Mouse (Mus musculus): Measurements from ENCODE around the gene Rab33b. TPM values are rescaled to one million over a fixed set of nuclear protein-coding genes. Genes with fewer than 3 reads are reported as not detected.
A peak's percentile ranks its signal among the peaks of the same experiment; 100 is the strongest.
"Not testable (repeated sequence)": the region's sequence is repeated elsewhere in the genome, so short reads cannot be mapped to it uniquely, and the experiment has no call there.

Rab33b gene
- polyA plus RNA-seq (2015; fragmentation: Nextera tagmentation; extraction: Ambion mirVana): 33.6 and 33.7 TPM in 2 replicates

- Histone ChIP-seq H3K4me1 (ENCODE audit: control insufficient read depth, insufficient read depth, low read length) (peaks cover 24% of the 10 kb centered on the region), H3K9me3 (replicated peaks; ENCODE audit: control insufficient read depth, low read length, poor library complexity, severe bottlenecking) (no peaks in the 10 kb centered on the region), H3K36me3 (ENCODE audit: control insufficient read depth, insufficient read depth, low read length) (no peaks in the 10 kb centered on the region), H3K4me3 (ENCODE audit: low read depth, low read length) (peak within 1 kb of the TSS; percentile 82), H3K27ac (ENCODE audit: low read length) (peak within 1 kb of the TSS; percentile 91), H3K4me2 (ENCODE audit: low read length) (peak within 1 kb of the TSS; percentile 93), H3K9ac (ENCODE audit: low read depth, low read length) (peak within 1 kb of the TSS; percentile 90), H3K27me3 (ENCODE audit: control insufficient read depth, insufficient read depth, low read depth, low read length) (no peaks in the 10 kb centered on the region)
- ATAC-seq: peak; percentile 97
- under 1% methylated on average over 69 of the region's 70 CpGs for WGBS
Observed at GRCm38 (mm10) chr3:51483741-51484359, at the start of gene Rab33b. Gene Rab33b, plus strand, starts transcription at chr3:51483920.

- H3K4me3 ChIP-seq (ENCODE audit: low read depth, low read length); H3K4me1 ChIP-seq (ENCODE audit: control insufficient read depth, insufficient read depth, low read length); H3K9me3 ChIP-seq (replicated peaks; ENCODE audit: control insufficient read depth, low read length, poor library complexity, severe bottlenecking); H3K36me3 ChIP-seq (ENCODE audit: control insufficient read depth, insufficient read depth, low read length); H3K4me2 ChIP-seq (ENCODE audit: low read length); H3K27me3 ChIP-seq (ENCODE audit: control insufficient read depth, insufficient read depth, low read depth, low read length); ATAC-seq; H3K9ac ChIP-seq (ENCODE audit: low read depth, low read length); H3K27ac ChIP-seq (ENCODE audit: low read length): not testable (repeated sequence)
- WGBS: 83% methylated on average over 5 of the region's 5 CpGs
Observed at GRCm38 (mm10) chr3:51434364-51434763, 49.4 kb upstream of the Rab33b start.

GRCm38 (mm10) chr3:51434871-51435595, 48.7 kb upstream of the Rab33b start:
- Histone ChIP-seq H3K27ac (ENCODE audit: low read length) (no peak overlapping the region), H3K36me3 (ENCODE audit: control insufficient read depth, insufficient read depth, low read length) (no peaks in the 10 kb centered on the region), H3K27me3 (ENCODE audit: control insufficient read depth, insufficient read depth, low read depth, low read length) (no peaks in the 10 kb centered on the region), H3K9ac (ENCODE audit: low read depth, low read length) (no peak overlapping the region), H3K4me3 (ENCODE audit: low read depth, low read length) (no peak overlapping the region), H3K4me2 (ENCODE audit: low read length) (no peak overlapping the region), H3K9me3 (replicated peaks; ENCODE audit: control insufficient read depth, low read length, poor library complexity, severe bottlenecking) (no peaks in the 10 kb centered on the region; the same call in 1 of the 2 replicates), H3K4me1 (ENCODE audit: control insufficient read depth, insufficient read depth, low read length) (no peaks in the 10 kb centered on the region)
- no peak for ATAC-seq
- WGBS: 76% methylated on average over 3 of the region's 3 CpGs

- Histone ChIP-seq H3K4me3 (ENCODE audit: low read depth, low read length) (no peak overlapping the region), H3K4me1 (ENCODE audit: control insufficient read depth, insufficient read depth, low read length) (no peaks in the 10 kb centered on the region), H3K36me3 (ENCODE audit: control insufficient read depth, insufficient read depth, low read length) (peaks cover 26% of the 10 kb centered on the region), H3K9me3 (replicated peaks; ENCODE audit: control insufficient read depth, low read length, poor library complexity, severe bottlenecking) (no peaks in the 10 kb centered on the region), H3K27ac (ENCODE audit: low read length) (no peak overlapping the region), H3K4me2 (ENCODE audit: low read length) (no peak overlapping the region), H3K27me3 (ENCODE audit: control insufficient read depth, insufficient read depth, low read depth, low read length) (no peaks in the 10 kb centered on the region), H3K9ac (ENCODE audit: low read depth, low read length) (no peak overlapping the region)
- no peak for ATAC-seq
- WGBS: 92% methylated on average over 2 of the region's 2 CpGs
Observed at GRCm38 (mm10) chr3:51468530-51468929, 15.2 kb upstream of the Rab33b start.

GRCm38 (mm10) chr3:51475706-51476105, 8.0 kb upstream of the Rab33b start:
- H3K9me3 ChIP-seq (replicated peaks; ENCODE audit: control insufficient read depth, low read length, poor library complexity, severe bottlenecking): no peaks in the 10 kb centered on the region
- H3K4me1 ChIP-seq (ENCODE audit: control insufficient read depth, insufficient read depth, low read length): no peaks in the 10 kb centered on the region
- H3K4me2 ChIP-seq (ENCODE audit: low read length): no peak overlapping the region
- H3K4me3 ChIP-seq (ENCODE audit: low read depth, low read length): no peak overlapping the region
- H3K9ac ChIP-seq (ENCODE audit: low read depth, low read length): no peak overlapping the region
- no peak for ATAC-seq
- H3K36me3 ChIP-seq (ENCODE audit: control insufficient read depth, insufficient read depth, low read length): peaks cover 12% of the 10 kb centered on the region
- no peaks in the 10 kb centered on the region for H3K27me3 ChIP-seq (ENCODE audit: control insufficient read depth, insufficient read depth, low read depth, low read length)
- WGBS: 89% methylated on average over 4 of the region's 4 CpGs
- H3K27ac ChIP-seq (ENCODE audit: low read length): no peak overlapping the region

- H3K4me1 ChIP-seq (ENCODE audit: control insufficient read depth, insufficient read depth, low read length): peaks cover 8% of the 10 kb centered on the region
- no peaks in the 10 kb centered on the region for H3K9me3 ChIP-seq (replicated peaks; ENCODE audit: control insufficient read depth, low read length, poor library complexity, severe bottlenecking)
- no peak for ATAC-seq
- H3K27ac ChIP-seq (ENCODE audit: low read length): no peak overlapping the region
- WGBS: 61% methylated on average over 2 of the region's 2 CpGs
- H3K4me2 ChIP-seq (ENCODE audit: low read length): no peak overlapping the region
- no peaks in the 10 kb centered on the region for H3K27me3 ChIP-seq (ENCODE audit: control insufficient read depth, insufficient read depth, low read depth, low read length)
- no peaks in the 10 kb centered on the region for H3K36me3 ChIP-seq (ENCODE audit: control insufficient read depth, insufficient read depth, low read length)
- no peak overlapping the region for H3K9ac ChIP-seq (ENCODE audit: low read depth, low read length)
- no peak overlapping the region for H3K4me3 ChIP-seq (ENCODE audit: low read depth, low read length)
Observed at GRCm38 (mm10) chr3:51479893-51480292, 3.8 kb upstream of the Rab33b start.

- no peaks in the 10 kb centered on the region for H3K27me3 ChIP-seq (ENCODE audit: control insufficient read depth, insufficient read depth, low read depth, low read length)
- no peaks in the 10 kb centered on the region for H3K9me3 ChIP-seq (replicated peaks; ENCODE audit: control insufficient read depth, low read length, poor library complexity, severe bottlenecking)
- H3K9ac ChIP-seq (ENCODE audit: low read depth, low read length): no peak overlapping the region
- no peak overlapping the region for H3K4me3 ChIP-seq (ENCODE audit: low read depth, low read length)
- no peaks in the 10 kb centered on the region for H3K36me3 ChIP-seq (ENCODE audit: control insufficient read depth, insufficient read depth, low read length)
- H3K4me2 ChIP-seq (ENCODE audit: low read length): no peak overlapping the region
- ATAC-seq: no peak
- no peak overlapping the region for H3K27ac ChIP-seq (ENCODE audit: low read length)
- peaks cover 20% of the 10 kb centered on the region for H3K4me1 ChIP-seq (ENCODE audit: control insufficient read depth, insufficient read depth, low read length)
Observed at GRCm38 (mm10) chr3:51481059-51481458, 2.7 kb upstream of the Rab33b start.

GRCm38 (mm10) chr3:51481881-51482280, 1.8 kb upstream of the Rab33b start:
- WGBS: 64% methylated on average over 3 of the region's 3 CpGs
- no peak overlapping the region for H3K27ac ChIP-seq (ENCODE audit: low read length)
- H3K9ac ChIP-seq (ENCODE audit: low read depth, low read length): no peak overlapping the region
- no peak overlapping the region for H3K4me2 ChIP-seq (ENCODE audit: low read length)
- peaks cover 24% of the 10 kb centered on the region for H3K4me1 ChIP-seq (ENCODE audit: control insufficient read depth, insufficient read depth, low read length)
- no peaks in the 10 kb centered on the region for H3K36me3 ChIP-seq (ENCODE audit: control insufficient read depth, insufficient read depth, low read length)
- H3K9me3 ChIP-seq (replicated peaks; ENCODE audit: control insufficient read depth, low read length, poor library complexity, severe bottlenecking): no peaks in the 10 kb centered on the region
- H3K4me3 ChIP-seq (ENCODE audit: low read depth, low read length): no peak overlapping the region
- no peak for ATAC-seq
- no peaks in the 10 kb centered on the region for H3K27me3 ChIP-seq (ENCODE audit: control insufficient read depth, insufficient read depth, low read depth, low read length)

- peaks cover 24% of the 10 kb centered on the region for H3K4me1 ChIP-seq (ENCODE audit: control insufficient read depth, insufficient read depth, low read length)
- H3K4me3 ChIP-seq (ENCODE audit: low read depth, low read length): no peak overlapping the region; the same call in 1 of the 2 replicates
- H3K4me2 ChIP-seq (ENCODE audit: low read length): peak overlapping the region; percentile 72
- H3K27me3 ChIP-seq (ENCODE audit: control insufficient read depth, insufficient read depth, low read depth, low read length): no peaks in the 10 kb centered on the region
- H3K36me3 ChIP-seq (ENCODE audit: control insufficient read depth, insufficient read depth, low read length): no peaks in the 10 kb centered on the region
- H3K9me3 ChIP-seq (replicated peaks; ENCODE audit: control insufficient read depth, low read length, poor library complexity, severe bottlenecking): no peaks in the 10 kb centered on the region
- H3K27ac ChIP-seq (ENCODE audit: low read length): no peak overlapping the region; the same call in 1 of the 2 replicates
- WGBS: 77% methylated on average over 3 of the region's 3 CpGs
- no peak for ATAC-seq
- peak overlapping the region; percentile 90; the same call in 1 of the 2 replicates for H3K9ac ChIP-seq (ENCODE audit: low read depth, low read length)
Observed at GRCm38 (mm10) chr3:51482781-51483180, 939 bp upstream of the Rab33b start.
